Mouse (Mus musculus) MEL (cell line): Measurements from ENCODE around the gene Rhbdl1. TPM values are rescaled to one million over a fixed set of nuclear protein-coding genes. Genes with fewer than 3 reads are reported as not detected.

Experiments
- DNase-seq: peaks from one replicate; pipeline ENCODE4 v3.0.0; 2011; ENCODE audit warnings: low read depth, low spot score
- H3K27ac ChIP-seq: 2 replicates; pipeline ENCODE4 v1.5.1; 2012; ENCODE audit warnings: low read depth, mild to moderate bottlenecking, control low read depth, low read length, moderate library complexity; ENCODE audit not compliant: control insufficient read depth
- H3K27me3 ChIP-seq, 2 experiments: fragments of 150-350 bp in 1 of 2; sonication (generic) in 1 of 2; 2 replicates each; pipeline ENCODE4 v1.6.1; 2012; ENCODE audit warnings: low read length in 2 of 2, mild to moderate bottlenecking in 2 of 2, improper control_type of control experiment in 1 of 2, moderate library complexity in 1 of 2; ENCODE audit not compliant: insufficient read depth in 2 of 2, control insufficient read depth in 1 of 2
- H3K36me3 ChIP-seq, 2 experiments: 2 replicates each; pipeline ENCODE4 v1.6.1; 2012 to 2014; ENCODE audit warnings: low read length in 2 of 2, improper control_type of control experiment in 1 of 2, inconsistent platforms in 1 of 2, mild to moderate bottlenecking in 1 of 2; ENCODE audit not compliant: insufficient read depth in 2 of 2, control insufficient read depth in 1 of 2
- H3K4me1 ChIP-seq, 2 experiments: fragments of 150-350 bp in 1 of 2; sonication (generic) in 1 of 2; 2 replicates each; pipeline ENCODE4 v1.6.1; 2012; ENCODE audit warnings: low read length in 2 of 2, improper control_type of control experiment in 1 of 2, mild to moderate bottlenecking in 1 of 2; ENCODE audit not compliant: insufficient read depth in 2 of 2, control insufficient read depth in 1 of 2
- H3K4me3 ChIP-seq, 2 experiments: fragments of 150-350 bp in 1 of 2; sonication (generic) in 1 of 2; 2 replicates each; pipeline ENCODE4 v1.5.1; 2012; ENCODE audit warnings: low read depth in 2 of 2, low read length in 2 of 2, mild to moderate bottlenecking in 2 of 2, moderate library complexity in 2 of 2, control low read depth in 1 of 2, improper control_type of control experiment in 1 of 2; ENCODE audit not compliant: control insufficient read depth in 1 of 2, insufficient read depth in 1 of 2
- H3K79me2 ChIP-seq: 2 replicates; pipeline ENCODE4 v1.6.1; 2012; ENCODE audit warnings: mild to moderate bottlenecking, low read length, moderate library complexity; ENCODE audit not compliant: control insufficient read depth, poor library complexity, insufficient read depth
- H3K9ac ChIP-seq: 2 replicates; pipeline ENCODE4 v1.6.1; 2012; ENCODE audit warnings: low read depth, mild to moderate bottlenecking, control low read depth, low read length, moderate library complexity; ENCODE audit not compliant: control insufficient read depth, poor library complexity, severe bottlenecking
- H3K9me3 ChIP-seq: fragments of 150-350 bp; sonication (generic); replicated peaks from 2 replicates; pipeline ENCODE4 v1.6.1; 2012; ENCODE audit warnings: mild to moderate bottlenecking, low read length, improper control_type of control experiment, moderate library complexity; ENCODE audit not compliant: insufficient read depth
- CHD1 ChIP-seq: IDR thresholded peaks from 2 replicates; pipeline ENCODE4 v1.6.1; 2012; ENCODE audit warnings: low read depth, mild to moderate bottlenecking, inconsistent platforms, low read length, improper control_type of control experiment
- CHD2 ChIP-seq: IDR thresholded peaks from 2 replicates; pipeline ENCODE4 v1.6.1; 2011; ENCODE audit warnings: low read length, improper control_type of control experiment
- CTCF ChIP-seq, 3 experiments: IDR thresholded peaks in 2 of 3; conservative IDR thresholded peaks in 1 of 3; 2 replicates each; pipeline ENCODE4 v1.5.1; 2011 to 2012; ENCODE audit warnings: low read length in 3 of 3, low read depth in 2 of 3, mild to moderate bottlenecking in 2 of 3, improper control_type of control experiment in 1 of 3, inconsistent platforms in 1 of 3, mixed read lengths in 1 of 3, moderate library complexity in 1 of 3; ENCODE audit not compliant: control insufficient read depth in 1 of 3, insufficient read depth in 1 of 3, poor library complexity in 1 of 3, severe bottlenecking in 1 of 3
- E2F4 ChIP-seq: IDR thresholded peaks from 2 replicates; pipeline ENCODE4 v1.6.1; 2011; ENCODE audit warnings: low read depth, low read length, improper control_type of control experiment, borderline replicate concordance
- ELF1 ChIP-seq: IDR thresholded peaks from 2 replicates; pipeline ENCODE4 v1.6.1; 2014; ENCODE audit warnings: low read depth, mild to moderate bottlenecking, inconsistent platforms, low read length, improper control_type of control experiment, moderate library complexity
- EP300 ChIP-seq, 2 experiments: IDR thresholded peaks; 2 replicates each; pipeline ENCODE4 v1.6.1; 2011; ENCODE audit warnings: improper control_type of control experiment in 2 of 2, low read length in 2 of 2, low read depth in 1 of 2, mild to moderate bottlenecking in 1 of 2
- ETS1 ChIP-seq: IDR thresholded peaks from 2 replicates; pipeline ENCODE4 v1.6.1; 2012; ENCODE audit warnings: low read depth, mild to moderate bottlenecking, inconsistent platforms, low read length, improper control_type of control experiment, moderate library complexity
- GABPA ChIP-seq: IDR thresholded peaks from 2 replicates; pipeline ENCODE4 v1.6.1; 2012; ENCODE audit warnings: low read depth, mild to moderate bottlenecking, inconsistent platforms, low read length, improper control_type of control experiment, moderate library complexity
- HCFC1 ChIP-seq: IDR thresholded peaks from 2 replicates; pipeline ENCODE4 v1.6.1; 2012; ENCODE audit warnings: low read depth, mild to moderate bottlenecking, inconsistent platforms, low read length, improper control_type of control experiment, moderate library complexity
- JUND ChIP-seq: IDR thresholded peaks from 2 replicates; pipeline ENCODE4 v1.6.1; 2011; ENCODE audit warnings: low read depth, mild to moderate bottlenecking, improper control_type of control experiment, low read length
- MAFK ChIP-seq: IDR thresholded peaks from 2 replicates; pipeline ENCODE4 v1.6.1; 2011; ENCODE audit warnings: low read depth, mild to moderate bottlenecking, low read length, improper control_type of control experiment, borderline replicate concordance
- MAZ ChIP-seq: IDR thresholded peaks from 2 replicates; pipeline ENCODE4 v1.6.1; 2012; ENCODE audit warnings: low read depth, mild to moderate bottlenecking, inconsistent platforms, low read length, improper control_type of control experiment
- MEF2A ChIP-seq: IDR thresholded peaks from 2 replicates; pipeline ENCODE4 v1.6.1; 2014; ENCODE audit warnings: low read depth, mild to moderate bottlenecking, inconsistent platforms, low read length, improper control_type of control experiment; ENCODE audit not compliant: poor library complexity, insufficient replicate concordance, severe bottlenecking; ENCODE audit errors: extremely low read depth
- MXI1 ChIP-seq: IDR thresholded peaks from 2 replicates; pipeline ENCODE4 v1.6.1; 2011; ENCODE audit warnings: mild to moderate bottlenecking, low read depth, low read length, improper control_type of control experiment
- MYB ChIP-seq: IDR thresholded peaks from 2 replicates; pipeline ENCODE4 v1.6.1; 2011; ENCODE audit warnings: mild to moderate bottlenecking, low read depth, low read length, improper control_type of control experiment
- MYC ChIP-seq: IDR thresholded peaks from 2 replicates; pipeline ENCODE4 v1.6.1; 2011; ENCODE audit warnings: low read depth, mild to moderate bottlenecking, low read length, improper control_type of control experiment, moderate library complexity
- NELFE ChIP-seq: IDR thresholded peaks from 2 replicates; pipeline ENCODE4 v1.6.1; 2011; ENCODE audit warnings: low read depth, low read length, improper control_type of control experiment
- NRF1 ChIP-seq: IDR thresholded peaks from 2 replicates; pipeline ENCODE4 v1.6.1; 2014; ENCODE audit warnings: low read depth, mild to moderate bottlenecking, inconsistent platforms, low read length, improper control_type of control experiment, moderate library complexity; ENCODE audit not compliant: poor library complexity, insufficient read depth, severe bottlenecking
- POLR2A ChIP-seq, 2 experiments: IDR thresholded peaks; 2 replicates each; pipeline ENCODE4 v1.6.1; 2011 to 2012; ENCODE audit warnings: low read length in 2 of 2, mild to moderate bottlenecking in 2 of 2, control low read depth in 1 of 2, improper control_type of control experiment in 1 of 2, low read depth in 1 of 2, moderate library complexity in 1 of 2; ENCODE audit not compliant: control insufficient read depth in 1 of 2, insufficient read depth in 1 of 2, poor library complexity in 1 of 2
- POLR2AphosphoS2 ChIP-seq: IDR thresholded peaks from 2 replicates; pipeline ENCODE4 v1.6.1; 2011; ENCODE audit warnings: low read length, improper control_type of control experiment
- RAD21 ChIP-seq: IDR thresholded peaks from 2 replicates; pipeline ENCODE4 v1.6.1; 2011; ENCODE audit warnings: mild to moderate bottlenecking, low read depth, low read length, improper control_type of control experiment
- RCOR1 ChIP-seq: IDR thresholded peaks from 2 replicates; pipeline ENCODE4 v1.6.1; 2012; ENCODE audit warnings: low read depth, mild to moderate bottlenecking, inconsistent platforms, low read length, improper control_type of control experiment
- SIN3A ChIP-seq: IDR thresholded peaks from 2 replicates; pipeline ENCODE4 v1.6.1; 2012; ENCODE audit warnings: low read length, improper control_type of control experiment, inconsistent platforms
- SMC3 ChIP-seq: IDR thresholded peaks from 2 replicates; pipeline ENCODE4 v1.6.1; 2011; ENCODE audit warnings: low read depth, low read length, improper control_type of control experiment
- TAL1 ChIP-seq: IDR thresholded peaks from 2 replicates; pipeline ENCODE4 v1.6.1; 2012; ENCODE audit warnings: mild to moderate bottlenecking, inconsistent platforms, low read length, moderate library complexity, mixed read lengths
- TBP ChIP-seq: IDR thresholded peaks from 2 replicates; pipeline ENCODE4 v1.8.0; 2011; ENCODE audit warnings: low read depth, low read length, improper control_type of control experiment
- TCF12 ChIP-seq: IDR thresholded peaks from 2 replicates; pipeline ENCODE4 v1.6.1; 2014; ENCODE audit warnings: low read depth, mild to moderate bottlenecking, inconsistent platforms, low read length, improper control_type of control experiment, moderate library complexity
- UBTF ChIP-seq: IDR thresholded peaks from 2 replicates; pipeline ENCODE4 v1.6.1; 2012; ENCODE audit warnings: low read depth, mild to moderate bottlenecking, inconsistent platforms, low read length, improper control_type of control experiment, moderate library complexity, borderline replicate concordance; ENCODE audit not compliant: insufficient read depth
- USF1 ChIP-seq: IDR thresholded peaks from 2 replicates; pipeline ENCODE4 v1.6.1; 2014; ENCODE audit warnings: low read depth, mild to moderate bottlenecking, inconsistent platforms, low read length, improper control_type of control experiment, moderate library complexity
- USF2 ChIP-seq, 2 experiments: IDR thresholded peaks; 2 replicates each; pipeline ENCODE4 v1.6.1; 2011 to 2012; ENCODE audit warnings: improper control_type of control experiment in 2 of 2, low read length in 2 of 2, borderline replicate concordance in 1 of 2, inconsistent platforms in 1 of 2, low read depth in 1 of 2, mild to moderate bottlenecking in 1 of 2; ENCODE audit not compliant: insufficient read depth in 1 of 2
- ZKSCAN1 ChIP-seq: IDR thresholded peaks from 2 replicates; pipeline ENCODE4 v1.6.1; 2012; ENCODE audit warnings: low read depth, mild to moderate bottlenecking, inconsistent platforms, low read length, improper control_type of control experiment, moderate library complexity
- ZMIZ1 ChIP-seq: IDR thresholded peaks from 2 replicates; pipeline ENCODE4 v1.6.1; 2012; ENCODE audit warnings: low read depth, mild to moderate bottlenecking, inconsistent platforms, low read length, improper control_type of control experiment, moderate library complexity
- polyA plus RNA-seq, 2 experiments: library from polyadenylated mRNA; stranded (reverse) in 1 of 2; unstranded in 1 of 2; fragments of >175 nt in 1 of 2; fragments of >200 nt in 1 of 2; gene quantifications; 2 replicates each; pipeline versions ENCODE4 v1.2.1 to v1.2.4; 2012; ENCODE audit warnings: low replicate concordance in 2 of 2, low read depth in 1 of 2; ENCODE audit not compliant: insufficient read length in 2 of 2, insufficient read depth in 1 of 2, missing spikeins in 1 of 2
- total RNA-seq: library from RNA; depleted of rRNA; stranded (reverse); fragments of 300-350 nt; gene quantifications from 2 replicates; pipeline ENCODE4 v1.2.3, GENCODE M21; 2012

Rhbdl1 gene
- total and polyA plus RNA-seq, 3 experiments, result 1.4 to 4.0 TPM; not detected in 1

- TF ChIP-seq NRF1 (no peak), MAFK (no peak), ETS1 (no peak), SIN3A (peak; percentile 43; the same call in 1 of the 2 replicates)
These were observed 3.8 kb downstream of the Rhbdl1 start, which contains the start of gene Stub1 (continued) for GRCm38 (mm10) chr17:25833291-25833663.

GRCm38 (mm10) chr17:25832436-25833290 lies 4.4 kb downstream of the Rhbdl1 start:
- Histone ChIP-seq H3K9me3 (no peaks in the 10 kb centered on the region), H3K9ac (peak overlapping the region; percentile 95), H3K27me3 (no peaks in the 10 kb centered on the region), H3K79me2 (peaks cover 52% of the 10 kb centered on the region), H3K27ac (peak overlapping the region; percentile 82), H3K36me3 (peaks cover 0 to 13% of the 10 kb centered on the region in 2 experiments; a peak in 2 of 4 replicates), H3K4me1 (peaks cover 2 to 37% of the 10 kb centered on the region in 2 experiments; a peak in 3 of 4 replicates), H3K4me3 (peak overlapping the region; percentile 80 to 87)
- DNase-seq, result peak; percentile 99
- TF ChIP-seq EP300 (IDR thresholded peaks at IDR 0.05; ENCODE audit: low read depth in 1 of 2, low read length in 2 of 2), result no peak
- TF ChIP-seq ZKSCAN1, result no peak
- peak; percentile 89 for TF ChIP-seq MXI1
- peak; percentile 73 to 86 for TF ChIP-seq POLR2A (IDR thresholded peaks at IDR 0.05; ENCODE audit: control insufficient read depth in 1 of 2, insufficient read depth in 1 of 2, low read depth in 1 of 2, low read length in 2 of 2, poor library complexity in 1 of 2)
- TF ChIP-seq TAL1, result no peak
- 0 out of 2 replicates have a peak, but pooled peaks have one; percentile 36 for TF ChIP-seq UBTF
- no peak for TF ChIP-seq RCOR1
- TF ChIP-seq E2F4, result no peak
- no peak for TF ChIP-seq MEF2A
- no peak for TF ChIP-seq MYB
- TF ChIP-seq HCFC1, result peak; percentile 84
- no peak for TF ChIP-seq RAD21
- TF ChIP-seq GABPA, result no peak
- no peak for TF ChIP-seq CHD1
- no peak; the same call in 1 of the 2 replicates for TF ChIP-seq CHD2
- 0 out of 6 replicates have a peak, but pooled peaks of 1 of the 3 experiments have one; percentile 8 for TF ChIP-seq CTCF (IDR thresholded peaks at IDR 0.05 in 2 of 3, conservative IDR thresholded peaks at IDR 0.05 in 1 of 3; ENCODE audit: control insufficient read depth in 1 of 3, insufficient read depth in 1 of 3, low read depth in 2 of 3, low read length in 3 of 3, poor library complexity in 1 of 3, severe bottlenecking in 1 of 3)
- TF ChIP-seq POLR2AphosphoS2, result peak; percentile 93
- peak; percentile 93 for TF ChIP-seq NELFE
- peak; percentile 55 for TF ChIP-seq TCF12
- peak; percentile 42; the same call in 1 of the 2 replicates for TF ChIP-seq MYC
- peak in 1 of 2 experiments; percentile 83; a peak in 2 of 4 replicates for TF ChIP-seq USF2 (IDR thresholded peaks at IDR 0.05; ENCODE audit: borderline replicate concordance in 1 of 2, insufficient read depth in 1 of 2, low read depth in 1 of 2, low read length in 2 of 2)
- TF ChIP-seq MAFK, result no peak
- peak; percentile 97 for TF ChIP-seq USF1
- peak; percentile 41; the same call in 1 of the 2 replicates for TF ChIP-seq ETS1
- peak; percentile 25; the same call in 1 of the 2 replicates for TF ChIP-seq MAZ
- TF ChIP-seq SMC3, result no peak
- TF ChIP-seq JUND, result no peak
- no peak for TF ChIP-seq TBP
- TF ChIP-seq ZMIZ1, result peak; percentile 84
- peak; percentile 89 for TF ChIP-seq ELF1
